13 mouse cellular contexts compared by ENCODE assay signal in the genomic region with DNA sequence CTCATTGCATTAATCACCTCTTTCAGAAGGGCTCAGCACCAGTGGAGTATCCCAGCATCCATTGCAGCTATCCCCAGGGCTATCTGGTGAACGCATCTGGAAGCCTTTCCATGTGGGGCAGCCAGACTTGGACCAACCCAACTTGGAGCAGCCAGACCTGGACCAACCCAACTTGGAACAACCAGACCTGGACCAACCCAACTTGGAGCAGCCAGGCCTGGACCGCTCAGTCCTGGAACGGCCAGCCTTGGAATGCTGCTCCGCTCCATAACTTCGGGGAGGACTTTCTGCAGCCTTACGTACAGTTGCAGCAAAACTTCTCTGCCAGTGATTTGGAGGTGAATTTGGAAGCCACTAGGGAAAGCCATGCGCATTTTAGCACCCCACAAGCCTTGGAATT. TPM values are rescaled to one million over a fixed set of nuclear protein-coding genes. Genes with fewer than 3 reads are reported as not detected.
DNase-seq lines count a peak whose midpoint lies in the region; ATAC-seq and TF ChIP-seq lines count a peak whose summit lies in the region.
"Not testable (repeated sequence)": the region's sequence is repeated elsewhere in the genome, so short reads cannot be mapped to it uniquely, and the experiment has no call there.
"Had no signal": no experiment of that assay in that cellular context is flagged by ENCODE, and none has a peak within 500 bp of the region (broad histone marks: within the 10 kb centered on the region; RNA-seq: fewer than 3 reads in every experiment).

No protein-coding gene starts in this region.

- not testable (repeated sequence) for TF ChIP-seq EP300 in ES-Bruce4 (IDR thresholded peaks at IDR 0.05; ENCODE audit: insufficient read depth, low read depth, low read length)

- peaks cover 47% of the 10 kb centered on the region for H3K36me3 ChIP-seq in ES-Bruce4 (ENCODE audit: control insufficient read depth, insufficient read depth, low read length, poor library complexity, severe bottlenecking)
- H3K36me3 ChIP-seq in limb, embryonic 11.5 days (ENCODE audit: control insufficient read depth, insufficient read depth, low read length); liver, embryonic 12.5 days: not testable (repeated sequence)

- not testable (repeated sequence) for H3K4me3 ChIP-seq in ES-Bruce4 (ENCODE audit: low read depth, low read length); limb, embryonic 11.5 days (ENCODE audit: low read depth, low read length); liver, embryonic 12.5 days

- not testable (repeated sequence) for H3K9ac ChIP-seq in ES-Bruce4 (ENCODE audit: low read depth, poor library complexity, severe bottlenecking); limb, embryonic 11.5 days (ENCODE audit: low read length); liver, embryonic 12.5 days

- not testable (repeated sequence) for H3K27me3 ChIP-seq in ES-Bruce4 (ENCODE audit: control insufficient read depth, insufficient read depth, low read length, poor library complexity, severe bottlenecking); limb, embryonic 11.5 days (ENCODE audit: control insufficient read depth, insufficient read depth, low read length); liver, embryonic 12.5 days (replicated peaks)

- not testable (repeated sequence) for TF ChIP-seq POLR2A in ES-Bruce4 (IDR thresholded peaks at IDR 0.05; ENCODE audit: insufficient read depth, low read length)

- TF ChIP-seq CTCF in ES-Bruce4 (IDR thresholded peaks at IDR 0.05; ENCODE audit: low read depth, low read length): not testable (repeated sequence)

- H3K27ac ChIP-seq in ES-Bruce4 (ENCODE audit: insufficient read depth, low read length): peak overlapping the region; percentile 73
- H3K27ac ChIP-seq in limb, embryonic 11.5 days (replicated peaks; ENCODE audit: low read depth, low read length); liver, embryonic 12.5 days: not testable (repeated sequence)

- not testable (repeated sequence) for H3K9me3 ChIP-seq in ES-Bruce4 (replicated peaks; ENCODE audit: control insufficient read depth, insufficient read depth, low read length, poor library complexity, severe bottlenecking); limb, embryonic 11.5 days (ENCODE audit: control insufficient read depth, low read length); liver, embryonic 12.5 days (replicated peaks)

- H3K4me2 ChIP-seq in limb, embryonic 11.5 days (ENCODE audit: low read depth, severe bottlenecking); liver, embryonic 12.5 days: not testable (repeated sequence)

- DNase-seq in adrenal gland, postnatal 10 days: peak; percentile 17
- DNase-seq in gastrocnemius, adult 18-20 months (ENCODE audit: low spot score): peak; percentile 29
- DNase-seq in gastrocnemius, postnatal 14 days: peak; percentile 32
- peak; percentile 9 to 30 for DNase-seq in gastrocnemius, postnatal 36 days
- DNase-seq in limb, embryonic 11.5 days (ENCODE audit: low spot score): not testable (repeated sequence)

- intact Hi-C loops in gastrocnemius, postnatal 14 days (cut with DNase I; ENCODE audit: low total_unique reads); gastrocnemius, postnatal 36 days (cut with DNase I): not testable (repeated sequence)

- 90% methylated on average over 7 of the region's 7 CpGs for WGBS in limb, embryonic 11.5 days
- 80% methylated on average over 7 of the region's 7 CpGs for WGBS in liver, embryonic 12.5 days (ENCODE audit: insufficient replicate concordance)

- ATAC-seq in limb, embryonic 11.5 days (ENCODE audit: insufficient number of reproducible peaks, low FRiP score, low TSS enrichment, low read depth): 0 out of 2 replicates have a peak, but pooled peaks have one; percentile 51
- ATAC-seq in liver, embryonic 12.5 days: peak; percentile 21; the same call in 1 of the 2 replicates

- not testable (repeated sequence) for H3K4me1 ChIP-seq in ES-Bruce4 (ENCODE audit: control insufficient read depth, insufficient read depth, low read length); limb, embryonic 11.5 days (ENCODE audit: control insufficient read depth, insufficient read depth, low read length)
- peaks cover 16% of the 10 kb centered on the region for H3K4me1 ChIP-seq in liver, embryonic 12.5 days

RNA-seq across cellular contexts. Expression of gene Nanog, which starts 5.8 kb away (rescaled TPM):
- 610 and 613 TPM in 2 replicates for polyA plus RNA-seq in ES-Bruce4 (2011; ENCODE audit: insufficient read depth, insufficient read length, low read depth, missing spikeins)
- not detected for total RNA-seq in adrenal gland, postnatal 10 days (2021)
- not detected for total RNA-seq in gastrocnemius, adult 18-20 months (2021)
- not detected for total RNA-seq in gastrocnemius, postnatal 14 days (2021)
- total RNA-seq in gastrocnemius, postnatal 36 days (2021): not detected
- 0.07 and 0.09 TPM in 2 replicates for polyA plus RNA-seq in limb, embryonic 11.5 days (2014; fragmentation: Nextera tagmentation; extraction: Ambion mirVana)
- 0.12 TPM in 1 of 2 replicates, not detected in the other for polyA plus RNA-seq in liver, embryonic 12.5 days (2016; fragmentation: Nextera tagmentation; extraction: Ambion mirVana)
- total RNA-seq: adrenal gland, adult 18-20 months; adrenal gland, adult 8-10 months; adrenal gland, postnatal 36 days; forebrain, postnatal 0 days had no signal
- polyA plus RNA-seq: embryonic facial prominence, embryonic 10.5 days; G1E had no signal
